Mouse (Mus musculus): ENCODE data around the gene Cxadr. TPM values are rescaled to one million over a fixed set of nuclear protein-coding genes. Genes with fewer than 3 reads are reported as not detected.

Gene Cxadr
- polyA plus RNA-seq, 1 experiment from 2014 or later: 101 TPM

GRCm38 (mm10) chr16:78280093-78280881 lies 21.0 kb upstream of the Cxadr start:
- no peak overlapping the region for H3K9ac ChIP-seq
- ATAC-seq: no peak
- H3K4me1 ChIP-seq: no peaks in the 10 kb centered on the region
- 83% methylated on average over 5 of the region's 5 CpGs for WGBS
- no peaks in the 10 kb centered on the region for H3K36me3 ChIP-seq (ENCODE audit: poor library complexity, severe bottlenecking)
- H3K4me2 ChIP-seq: no peak overlapping the region
- no peak overlapping the region for H3K4me3 ChIP-seq
- H3K27ac ChIP-seq: no peak overlapping the region
- H3K9me3 ChIP-seq (replicated peaks): no peaks in the 10 kb centered on the region
- H3K27me3 ChIP-seq: no peaks in the 10 kb centered on the region

- no peaks in the 10 kb centered on the region for H3K4me1 ChIP-seq
- 68% methylated on average over 5 of the region's 5 CpGs for whole genome bisulfite sequencing
- ATAC-seq: no peak
These were observed 18.1 kb upstream of the Cxadr start for GRCm38 (mm10) chr16:78283231-78283630.

DNA sequence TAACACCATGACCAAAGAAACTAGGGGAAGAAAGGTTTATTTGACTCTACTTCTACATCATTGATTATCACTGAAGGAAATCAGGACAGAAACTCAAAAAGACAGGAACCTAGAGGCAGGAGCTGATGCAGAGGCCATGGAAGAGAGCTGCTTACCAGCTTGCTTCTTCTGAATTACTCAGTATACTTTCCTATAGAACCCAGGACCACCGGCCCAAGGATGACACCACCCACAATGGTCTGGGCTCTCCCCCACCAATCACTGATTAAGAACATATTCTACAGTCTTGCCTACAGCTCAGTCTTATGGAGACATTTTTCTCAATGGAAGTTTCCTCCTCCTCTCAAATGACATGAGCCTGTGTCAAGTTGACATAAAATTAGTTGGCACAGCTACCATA lies 7.2 kb upstream of the Cxadr start:
- Histone ChIP-seq H3K36me3 (ENCODE audit: poor library complexity, severe bottlenecking) (no peaks in the 10 kb centered on the region), H3K27ac (no peak overlapping the region), H3K4me2 (no peak overlapping the region), H3K9ac (no peak overlapping the region), H3K9me3 (replicated peaks) (no peaks in the 10 kb centered on the region), H3K4me1 (no peaks in the 10 kb centered on the region), H3K27me3 (no peaks in the 10 kb centered on the region), H3K4me3 (no peak overlapping the region)
- WGBS: 88% methylated on average over 1 of the region's 1 CpGs
- no peak for ATAC-seq

More at GRCm38 (mm10) chr16:78283231-78283630, 18.1 kb upstream of the Cxadr start:
- no peak overlapping the region for H3K9ac ChIP-seq
- H3K27me3 ChIP-seq: no peaks in the 10 kb centered on the region
- no peaks in the 10 kb centered on the region for H3K36me3 ChIP-seq (ENCODE audit: poor library complexity, severe bottlenecking)
- H3K9me3 ChIP-seq (replicated peaks): no peaks in the 10 kb centered on the region
- no peak overlapping the region for H3K4me3 ChIP-seq
- no peak overlapping the region for H3K27ac ChIP-seq
- no peak overlapping the region for H3K4me2 ChIP-seq

DNA sequence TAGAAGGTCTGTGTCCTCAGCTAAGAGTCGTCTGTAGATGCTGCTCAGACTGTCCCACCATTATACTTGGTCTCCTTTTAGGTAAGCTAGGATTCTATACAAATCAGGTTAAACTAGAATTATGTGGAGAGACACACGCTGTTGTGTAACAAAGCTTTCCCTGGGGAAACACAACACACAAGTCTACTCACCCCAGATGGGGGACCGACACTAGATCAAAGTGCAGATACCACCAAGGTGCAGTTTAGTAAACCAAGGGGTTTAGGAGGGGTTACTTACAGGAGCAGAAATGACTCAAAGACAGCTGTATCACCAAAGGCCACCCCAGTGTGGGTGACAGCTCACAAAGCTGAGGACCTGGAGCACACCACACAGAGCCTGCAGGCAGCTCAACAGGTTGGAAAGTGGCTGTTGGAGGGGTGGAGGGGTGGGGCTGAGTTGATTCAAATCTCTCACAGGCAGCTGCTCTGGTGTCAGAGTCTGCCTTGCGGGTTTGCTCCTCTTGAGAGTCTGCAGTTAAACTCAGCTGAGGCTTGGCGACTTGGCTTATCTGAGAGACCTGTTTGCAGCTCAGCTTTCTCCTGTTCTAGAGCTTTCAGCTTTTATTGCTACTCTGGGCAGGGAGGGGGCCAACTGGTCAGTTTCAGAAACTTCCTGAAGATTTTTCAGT lies 6.5 kb upstream of the Cxadr start:
- Histone ChIP-seq H3K4me3 (no peak overlapping the region), H3K9ac (no peak overlapping the region), H3K9me3 (replicated peaks) (no peaks in the 10 kb centered on the region), H3K27me3 (no peaks in the 10 kb centered on the region), H3K4me2 (no peak overlapping the region), H3K27ac (no peak overlapping the region), H3K36me3 (ENCODE audit: poor library complexity, severe bottlenecking) (no peaks in the 10 kb centered on the region), H3K4me1 (no peaks in the 10 kb centered on the region)
- 54% methylated on average over 5 of the region's 5 CpGs for WGBS
- ATAC-seq: no peak

- no peak overlapping the region for H3K27ac ChIP-seq
- no peaks in the 10 kb centered on the region for H3K9me3 ChIP-seq (replicated peaks)
- no peaks in the 10 kb centered on the region for H3K27me3 ChIP-seq
- H3K4me1 ChIP-seq: no peaks in the 10 kb centered on the region
- no peak overlapping the region for H3K9ac ChIP-seq
- ATAC-seq: no peak
- WGBS: 45% methylated on average over 4 of the region's 4 CpGs
- H3K4me2 ChIP-seq: no peak overlapping the region
- H3K36me3 ChIP-seq (ENCODE audit: poor library complexity, severe bottlenecking): no peaks in the 10 kb centered on the region
- H3K4me3 ChIP-seq: no peak overlapping the region
These were observed 5.7 kb upstream of the Cxadr start for GRCm38 (mm10) chr16:78295601-78296000.

- ATAC-seq: no peak
- Histone ChIP-seq H3K36me3 (ENCODE audit: poor library complexity, severe bottlenecking) (no peaks in the 10 kb centered on the region), H3K4me1 (peaks cover 5% of the 10 kb centered on the region; the same call in 1 of the 2 replicates), H3K4me2 (no peak overlapping the region), H3K9ac (no peak overlapping the region), H3K4me3 (no peak overlapping the region), H3K27ac (no peak overlapping the region), H3K9me3 (replicated peaks) (no peaks in the 10 kb centered on the region), H3K27me3 (no peaks in the 10 kb centered on the region)
- 75% methylated on average over 9 of the region's 9 CpGs for WGBS
These were observed 5.2 kb upstream of the Cxadr start for GRCm38 (mm10) chr16:78296114-78296513.

GRCm38 (mm10) chr16:78301831-78302677 lies 765 bp downstream of the Cxadr start:
- peak; percentile 64 for ATAC-seq
- H3K27ac ChIP-seq: peak overlapping the region; percentile 90
- WGBS: under 1% methylated on average over 55 of the region's 65 CpGs

GRCm38 (mm10) chr16:78302678-78303050 lies 1.4 kb downstream of the Cxadr start:
- Histone ChIP-seq H3K27me3 (no peaks in the 10 kb centered on the region), H3K36me3 (ENCODE audit: poor library complexity, severe bottlenecking) (0 out of 2 replicates have a peak, but pooled peaks cover 7% of the 10 kb centered on the region), H3K4me2 (peak overlapping the region; percentile 80), H3K4me1 (peaks cover 35% of the 10 kb centered on the region), H3K27ac (no peak overlapping the region), H3K4me3 (peak overlapping the region; percentile 92), H3K9me3 (replicated peaks) (no peaks in the 10 kb centered on the region), H3K9ac (peak overlapping the region; percentile 96)
- 3% methylated on average over 10 of the region's 10 CpGs for WGBS
- no peak for ATAC-seq

More at GRCm38 (mm10) chr16:78301831-78302677, 765 bp downstream of the Cxadr start:
- Histone ChIP-seq H3K27me3 (no peaks in the 10 kb centered on the region), H3K4me1 (peaks cover 35% of the 10 kb centered on the region), H3K4me2 (peak overlapping the region; percentile 80), H3K36me3 (ENCODE audit: poor library complexity, severe bottlenecking) (0 out of 2 replicates have a peak, but pooled peaks cover 7% of the 10 kb centered on the region), H3K4me3 (peak overlapping the region; percentile 92), H3K9me3 (replicated peaks) (no peaks in the 10 kb centered on the region), H3K9ac (peak overlapping the region; percentile 96)

GRCm38 (mm10) chr16:78305606-78306100 lies 4.4 kb downstream of the Cxadr start:
- peaks cover 38% of the 10 kb centered on the region for H3K4me1 ChIP-seq
- no peaks in the 10 kb centered on the region for H3K27me3 ChIP-seq
- WGBS: 88% methylated on average over 12 of the region's 12 CpGs
- no peak for ATAC-seq
- H3K9ac ChIP-seq: no peak overlapping the region
- H3K36me3 ChIP-seq (ENCODE audit: poor library complexity, severe bottlenecking): peaks cover 18% of the 10 kb centered on the region
- H3K4me3 ChIP-seq: no peak overlapping the region
- no peak overlapping the region for H3K27ac ChIP-seq
- no peaks in the 10 kb centered on the region for H3K9me3 ChIP-seq (replicated peaks)
- H3K4me2 ChIP-seq: no peak overlapping the region

- no peak overlapping the region for H3K9ac ChIP-seq
- H3K36me3 ChIP-seq (ENCODE audit: poor library complexity, severe bottlenecking): peaks cover 18% of the 10 kb centered on the region
- no peaks in the 10 kb centered on the region for H3K27me3 ChIP-seq
- no peak for ATAC-seq
- H3K4me3 ChIP-seq: no peak overlapping the region
- 91% methylated on average over 8 of the region's 8 CpGs for WGBS
- H3K27ac ChIP-seq: no peak overlapping the region
- H3K4me2 ChIP-seq: no peak overlapping the region
- peaks cover 34% of the 10 kb centered on the region for H3K4me1 ChIP-seq
- no peaks in the 10 kb centered on the region for H3K9me3 ChIP-seq (replicated peaks)
These were observed 5.3 kb downstream of the Cxadr start for GRCm38 (mm10) chr16:78306606-78307005.

GRCm38 (mm10) chr16:78307476-78308192 lies 6.3 kb downstream of the Cxadr start:
- Histone ChIP-seq H3K27ac (no peak overlapping the region), H3K4me1 (peaks cover 43% of the 10 kb centered on the region), H3K9ac (no peak overlapping the region), H3K4me3 (no peak overlapping the region), H3K27me3 (no peaks in the 10 kb centered on the region), H3K36me3 (ENCODE audit: poor library complexity, severe bottlenecking) (peaks cover 18% of the 10 kb centered on the region), H3K9me3 (replicated peaks) (no peaks in the 10 kb centered on the region), H3K4me2 (no peak overlapping the region)
- no peak for ATAC-seq
- 95% methylated on average over 16 of the region's 16 CpGs for WGBS

Data from forebrain, embryonic 13.5 days (tissue).